Mouse (Mus musculus): ENCODE results near the gene Irf2bp1.

Irf2bp1 gene

DNA sequence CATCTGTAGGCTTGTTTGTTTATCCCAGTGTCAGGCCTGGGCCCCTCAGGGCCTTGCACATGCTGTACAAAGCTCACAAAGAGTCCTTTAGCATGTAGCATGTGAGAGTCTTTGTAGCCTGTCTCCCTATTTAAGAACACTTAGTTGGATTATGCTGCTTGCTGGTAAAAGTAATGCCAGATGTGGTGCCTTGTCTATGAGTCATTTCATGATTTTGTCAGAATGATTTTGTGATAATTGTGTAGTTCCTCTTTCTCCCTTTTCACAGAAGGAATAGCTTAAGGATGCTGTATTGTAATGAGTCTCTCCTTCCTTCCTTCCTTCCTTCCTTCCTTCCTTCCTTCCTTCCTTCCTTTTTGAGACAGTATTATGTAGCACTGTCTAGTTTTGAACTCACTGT lies 24.2 kb downstream of the Irf2bp1 start:
- no peak for DNase-seq (ENCODE audit: low read depth, low spot score)

DNA sequence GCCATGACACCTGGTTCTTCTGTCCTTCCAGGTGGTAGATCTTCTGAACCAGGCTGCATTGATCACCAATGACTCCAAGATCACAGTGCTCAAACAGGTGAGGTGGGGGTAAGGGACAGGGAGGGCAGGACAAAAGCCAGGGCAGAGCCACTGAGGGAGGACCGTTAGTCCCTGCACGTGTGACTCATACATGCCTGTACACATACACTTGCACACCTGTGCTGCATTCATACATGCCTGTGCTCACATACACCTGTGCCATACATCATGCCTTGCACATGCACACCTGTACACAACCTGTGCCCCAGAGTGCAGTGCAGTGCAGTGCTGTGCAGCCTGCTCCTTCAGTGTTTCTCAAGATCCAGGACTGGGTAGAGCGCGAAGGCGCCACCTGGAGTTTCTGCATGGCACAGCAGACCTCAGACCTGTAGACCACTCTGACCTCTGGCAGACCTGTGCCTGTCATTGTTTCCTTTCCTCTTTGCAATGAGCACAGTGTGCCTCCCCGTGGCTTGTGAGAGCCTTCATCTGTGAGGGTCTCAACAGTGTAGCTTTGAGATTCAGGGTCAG lies 25.3 kb downstream of the Irf2bp1 start:
- DNase-seq (ENCODE audit: low read depth, low spot score), result peak; percentile 68

- no peak for DNase-seq (ENCODE audit: low read depth, low spot score)
These were observed 27.8 kb downstream of the Irf2bp1 start for GRCm38 (mm10) chr7:19031641-19032040.

GRCm38 (mm10) chr7:19044616-19045015 lies 40.8 kb downstream of the Irf2bp1 start:
- no peak for DNase-seq (ENCODE audit: low read depth, low spot score)

DNA sequence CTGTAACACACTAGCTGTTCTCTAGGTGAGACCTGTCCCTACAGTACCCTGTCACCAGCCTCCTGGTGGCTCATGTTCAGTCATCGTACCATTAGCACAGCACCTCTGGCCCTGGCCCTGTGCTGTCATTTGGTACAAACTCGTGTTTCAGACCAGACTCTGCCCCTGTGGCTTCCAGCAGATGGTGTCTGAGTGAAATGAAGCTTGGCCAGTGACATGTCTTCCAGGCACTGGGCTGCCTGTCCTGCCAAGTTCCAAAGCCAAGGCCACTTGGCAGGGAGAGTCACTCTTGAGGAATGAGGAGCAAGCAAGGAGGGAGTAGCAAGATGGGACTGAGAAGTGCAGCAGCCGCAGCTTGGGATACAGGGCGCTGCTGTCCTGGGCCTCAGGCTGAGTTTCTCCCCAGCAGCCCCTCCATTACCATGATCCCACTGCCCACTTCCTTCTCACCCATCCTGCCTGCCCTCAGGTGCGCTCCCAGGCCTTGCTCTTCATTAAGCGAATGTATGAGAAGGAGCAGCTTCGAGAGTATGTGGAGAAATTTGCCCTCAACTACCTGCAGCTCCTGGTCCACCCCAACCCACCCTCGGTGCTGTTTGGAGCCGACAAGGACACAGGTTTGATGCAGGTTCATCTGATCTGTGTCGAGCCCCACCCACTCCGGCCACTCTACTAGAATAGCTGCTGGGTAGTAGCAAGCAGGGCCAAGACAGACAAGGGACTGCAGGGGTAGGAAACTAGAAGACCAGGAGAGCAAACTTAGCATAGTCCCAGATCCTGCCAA lies 42.6 kb downstream of the Irf2bp1 start:
- DNase-seq (ENCODE audit: low read depth, low spot score), result peak; percentile 89

DNA sequence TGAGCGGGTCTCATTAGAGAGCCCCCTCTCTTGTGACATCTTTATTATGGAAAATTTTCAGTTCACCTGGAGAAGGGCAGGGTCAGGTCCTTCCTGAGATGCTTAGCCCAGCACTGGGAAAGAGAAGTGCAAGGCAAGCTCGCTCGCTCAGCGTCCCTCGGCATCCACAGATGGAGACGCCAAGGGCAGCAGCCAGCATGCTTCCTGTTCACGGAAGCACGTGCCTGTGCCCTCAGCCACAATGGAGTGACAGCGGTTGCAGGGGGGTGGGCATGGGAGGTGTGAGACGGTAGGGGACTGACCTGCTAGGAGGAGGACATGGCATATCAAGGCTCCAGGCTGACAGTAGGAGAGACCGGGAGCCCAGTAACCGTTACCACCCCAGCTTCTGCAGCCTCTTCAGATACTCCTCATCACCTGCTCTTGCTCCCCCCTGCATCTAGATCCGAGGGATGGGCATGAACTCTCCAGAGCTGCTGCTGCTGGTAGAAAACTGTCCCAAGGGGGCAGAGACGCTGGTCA lies 44.2 kb downstream of the Irf2bp1 start:
- DNase-seq (ENCODE audit: low read depth, low spot score), result no peak

GRCm38 (mm10) chr7:19049252-19049651 lies 45.4 kb downstream of the Irf2bp1 start:
- DNase-seq (ENCODE audit: low read depth, low spot score), result no peak

DNA sequence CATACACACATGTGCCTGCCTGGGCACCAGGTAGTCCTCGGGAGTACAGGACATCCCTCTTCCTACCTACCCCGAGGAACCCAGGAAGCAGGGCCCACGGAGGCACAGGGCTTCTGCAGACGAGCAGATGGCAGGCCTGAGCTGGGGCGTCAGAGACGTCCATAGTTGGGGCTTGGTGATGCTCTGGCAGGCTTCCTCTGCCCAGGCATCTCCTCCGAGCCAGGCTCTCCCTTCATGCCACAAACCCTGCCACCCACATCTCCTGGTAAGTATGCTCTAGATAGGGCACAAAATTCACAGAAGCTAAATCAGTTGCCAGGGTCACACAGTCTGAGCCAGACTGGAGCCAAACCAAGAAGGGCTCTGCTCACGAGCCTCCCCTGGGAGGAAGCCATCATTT lies 46.3 kb downstream of the Irf2bp1 start:
- peak; percentile 66 for DNase-seq (ENCODE audit: low read depth, low spot score)

DNA sequence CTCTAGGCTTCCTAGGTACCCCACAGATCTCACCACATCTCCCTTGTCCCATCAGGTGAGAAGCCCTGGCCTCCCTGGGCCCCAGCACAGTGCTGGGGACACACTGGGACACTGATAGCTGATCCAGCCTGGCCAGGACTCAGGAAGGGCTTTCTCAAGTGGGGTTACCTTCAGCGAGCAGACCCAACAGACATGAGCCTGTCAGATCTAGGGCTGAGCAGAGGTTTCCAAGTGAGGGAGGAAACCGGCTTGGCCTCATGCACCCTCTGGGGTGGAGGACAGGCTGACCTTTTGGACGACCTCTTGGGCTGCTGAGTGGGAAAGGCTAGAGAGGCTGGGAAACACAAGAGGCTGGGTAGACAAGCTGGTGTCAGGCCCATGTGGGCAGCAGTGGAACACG lies 47.3 kb downstream of the Irf2bp1 start:
- no peak for DNase-seq (ENCODE audit: low read depth, low spot score)

GRCm38 (mm10) chr7:19052345-19053135 lies 48.7 kb downstream of the Irf2bp1 start:
- peak; percentile 92 for DNase-seq (ENCODE audit: low read depth, low spot score)

DNA sequence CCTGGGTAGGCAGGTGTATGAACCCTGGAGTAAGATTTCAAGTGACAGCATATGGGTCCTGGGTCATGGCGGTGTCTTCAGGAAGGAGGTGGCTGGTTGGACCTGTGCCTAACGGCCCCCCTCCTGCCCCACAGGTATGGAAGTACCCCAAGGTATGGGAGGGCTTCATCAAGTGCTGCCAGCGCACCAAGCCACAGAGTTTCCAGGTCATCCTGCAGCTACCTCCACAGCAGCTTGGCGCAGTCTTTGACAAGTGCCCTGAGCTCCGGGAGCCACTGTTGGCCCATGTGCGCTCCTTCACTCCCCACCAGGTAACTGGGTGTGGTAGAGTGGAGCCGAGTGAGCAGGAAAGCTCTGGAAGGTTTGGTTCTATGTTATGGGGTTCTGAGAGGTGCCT lies 49.3 kb downstream of the Irf2bp1 start:
- DNase-seq (ENCODE audit: low read depth, low spot score), result no peak

- DNase-seq (ENCODE audit: low read depth, low spot score), result peak; percentile 73
These were observed 50.4 kb downstream of the Irf2bp1 start, which contains the start of gene Rsph6a for GRCm38 (mm10) chr7:19054047-19054776. TSS of gene Rsph6a (plus strand) at chr7:19054690.

DNA sequence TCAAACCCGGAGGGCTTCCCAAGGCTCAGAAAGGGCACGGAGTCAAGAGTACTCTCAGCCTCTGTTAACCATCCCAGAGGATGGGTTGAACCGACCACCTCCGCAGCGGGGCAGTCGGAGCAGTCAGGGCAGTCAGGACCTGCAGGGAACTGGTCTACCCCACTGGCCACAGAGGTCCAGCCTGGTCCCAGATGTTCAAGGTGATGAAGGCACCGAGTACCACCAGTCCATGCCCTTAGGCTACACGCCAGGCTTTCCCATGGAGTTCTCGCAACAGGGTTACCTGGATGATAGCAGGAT lies 50.9 kb downstream of the Irf2bp1 start:
- DNase-seq (ENCODE audit: low read depth, low spot score), result no peak

DNA sequence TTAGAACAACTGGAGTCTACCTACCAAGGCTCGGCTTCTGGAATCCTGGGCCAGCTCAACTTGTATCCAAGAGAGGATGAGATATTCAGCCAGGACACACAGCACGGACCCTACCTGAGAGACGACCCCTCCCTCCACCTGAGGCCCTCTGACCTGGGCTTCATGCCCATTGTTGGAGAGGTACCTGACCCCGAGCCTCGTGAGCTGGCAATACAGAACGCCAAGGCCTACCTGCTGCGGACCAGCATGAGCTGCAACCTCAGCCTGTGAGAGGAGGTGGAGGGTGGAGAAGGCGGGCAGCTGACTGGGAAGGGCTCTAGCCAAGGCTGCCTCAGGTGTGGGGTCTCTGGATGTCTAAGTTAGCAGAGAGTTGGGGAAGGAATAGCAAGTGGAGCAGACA lies 51.3 kb downstream of the Irf2bp1 start:
- DNase-seq (ENCODE audit: low read depth, low spot score), result no peak
